Mouse (Mus musculus) lung, postnatal 36 days (tissue): ENCODE data around the gene Frs2.

Source experiments
- DNase-seq: peaks from one replicate; pipeline ENCODE4 v3.0.0; 2022; ENCODE audit warnings: mixed read lengths

The Frs2 gene

DNA sequence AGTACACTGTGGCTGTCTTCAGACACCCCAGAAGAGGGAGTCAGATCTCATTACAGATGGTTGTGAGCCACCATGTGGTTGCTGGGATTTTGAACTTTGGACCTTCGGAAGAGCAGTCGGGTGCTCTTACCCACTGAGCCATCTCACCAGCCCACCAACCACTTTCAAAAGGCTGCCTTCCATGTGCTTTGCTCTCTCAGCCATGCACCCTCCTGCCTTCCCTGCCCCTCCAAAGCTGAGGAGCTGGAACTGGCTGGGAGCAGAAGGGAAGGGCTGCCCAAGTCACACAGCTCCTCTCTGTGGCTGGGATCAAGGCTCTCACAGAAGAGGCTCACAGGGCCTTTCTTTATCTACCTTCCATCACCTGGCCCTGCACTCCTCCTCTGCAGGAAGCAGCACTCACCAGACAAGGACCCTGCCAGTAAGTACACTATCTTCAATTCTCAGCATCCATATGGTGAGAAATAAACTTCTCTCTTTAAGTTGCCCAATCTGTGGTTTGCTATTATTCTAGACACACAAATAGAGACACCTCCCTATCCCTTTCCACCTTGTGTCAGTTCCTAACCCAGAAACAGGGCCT, 51.1 kb downstream of the Frs2 start:
- DNase-seq = no peak

DNA sequence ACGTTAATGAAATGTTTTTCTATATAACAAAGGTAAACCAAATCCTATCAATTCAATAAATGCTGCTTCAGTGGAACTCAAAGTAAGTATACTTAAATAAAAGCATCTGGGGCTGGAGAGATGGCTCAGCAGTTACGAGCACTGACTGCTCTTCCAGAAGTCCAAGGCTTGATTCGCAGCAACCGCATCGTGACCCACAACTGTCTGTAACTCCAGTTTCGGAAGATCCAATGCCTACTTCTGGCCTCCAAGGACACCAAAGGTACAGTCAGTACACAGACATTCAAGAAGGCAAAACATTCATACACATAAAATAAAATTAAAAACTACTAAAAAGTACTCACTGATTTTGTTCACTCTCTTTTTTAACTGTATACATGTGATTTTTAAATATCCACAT, 52.2 kb downstream of the Frs2 start:
- no peak for DNase-seq

DNA sequence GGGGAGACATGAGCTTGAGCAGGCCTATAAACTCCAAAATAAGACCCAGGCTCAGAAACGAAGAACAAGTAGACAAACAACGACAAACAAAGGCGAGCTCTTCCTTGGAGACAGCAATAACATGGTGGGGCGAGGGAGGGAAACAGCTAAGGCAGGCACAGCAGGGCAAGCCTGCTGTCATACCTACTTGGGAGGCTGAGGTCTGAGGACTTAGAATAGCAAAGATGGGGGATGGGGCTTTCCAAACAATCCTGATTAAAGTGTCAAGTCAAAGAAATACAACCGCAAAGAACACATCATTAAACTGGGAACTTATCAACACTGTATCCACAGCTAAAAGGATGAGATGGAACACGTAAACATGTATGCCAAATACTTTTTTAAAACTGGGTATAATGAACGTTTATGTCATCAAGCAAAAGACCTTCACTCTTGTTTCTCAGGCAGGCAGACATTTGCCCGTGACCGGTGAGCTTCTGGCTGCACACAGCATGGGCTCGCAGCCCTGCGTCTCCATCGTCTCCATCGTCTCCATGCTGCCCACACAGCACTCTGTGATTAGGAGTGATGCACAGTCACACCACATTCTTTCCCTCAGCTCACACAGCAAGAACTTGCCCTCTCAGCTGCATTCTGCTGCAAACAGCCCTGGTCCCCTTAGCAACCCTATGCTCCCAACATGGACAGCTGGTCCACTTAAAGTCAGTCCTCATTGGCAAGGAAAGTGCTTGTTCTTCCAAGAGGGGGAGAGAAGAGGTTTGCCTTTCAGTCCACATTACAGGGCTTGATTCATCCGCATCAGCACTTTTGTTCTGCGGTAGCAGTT, 53.6 kb downstream of the Frs2 start:
- DNase-seq = peak; percentile 66

DNA sequence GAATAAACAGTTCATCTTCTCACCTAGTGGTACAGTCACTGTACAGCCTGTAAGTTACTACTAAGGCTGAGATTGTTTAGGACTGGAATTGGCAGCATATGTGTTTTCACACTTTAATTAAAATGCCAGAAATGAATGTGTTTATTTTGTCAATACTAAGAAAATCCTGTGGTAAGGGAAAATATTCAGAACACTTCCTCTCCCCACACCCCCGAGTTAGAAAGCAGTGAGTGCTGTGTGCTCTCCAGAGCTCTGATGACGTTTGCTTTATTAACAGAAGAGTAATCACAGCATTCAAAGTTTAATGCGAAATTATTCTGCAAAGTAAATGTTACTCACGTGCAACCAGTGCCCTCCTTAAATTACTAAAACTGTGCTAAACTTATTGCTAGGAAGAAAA, 58.7 kb downstream of the Frs2 start:
- DNase-seq = no peak

DNA sequence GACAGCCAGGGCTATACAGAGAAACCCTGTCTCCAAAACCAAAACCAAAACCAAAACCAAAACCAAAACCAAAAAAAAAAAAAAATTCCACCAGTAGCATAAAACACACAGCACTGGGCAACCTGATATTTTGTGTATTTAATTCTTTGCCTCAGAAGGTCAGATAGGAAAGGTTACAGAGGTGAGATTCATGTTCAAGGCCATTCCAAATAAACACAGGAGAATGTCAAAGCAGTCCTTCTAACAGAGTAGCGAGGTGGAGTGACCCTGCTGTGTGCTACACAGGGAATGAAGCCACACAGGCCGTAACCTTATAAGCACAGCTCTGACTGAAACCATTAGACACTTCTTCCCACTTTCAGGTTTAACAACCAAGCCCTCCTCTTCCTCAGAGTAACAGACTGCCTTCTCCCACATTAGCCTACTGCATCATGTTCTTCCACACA, 66.4 kb downstream of the Frs2 start:
- DNase-seq = no peak

DNA sequence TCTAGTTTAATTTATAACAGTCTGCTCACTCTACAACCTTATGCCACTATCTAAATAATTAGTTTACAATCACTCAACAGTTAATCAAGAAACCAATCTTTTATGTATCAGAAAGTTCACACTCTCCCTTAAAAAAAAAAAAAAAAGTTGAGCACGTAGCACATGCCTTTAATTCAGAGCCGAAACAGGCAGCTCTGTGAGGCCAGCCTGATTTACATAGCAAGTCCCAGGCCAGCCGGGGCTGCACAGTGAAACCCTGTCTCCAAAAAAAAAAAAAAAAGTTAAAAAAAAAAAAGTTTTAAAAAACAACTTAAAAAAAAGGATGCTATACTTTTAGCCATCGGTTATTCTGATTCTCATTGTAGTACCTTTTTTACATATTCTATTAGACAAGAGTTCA, 67.0 kb downstream of the Frs2 start:
- no peak for DNase-seq

DNA sequence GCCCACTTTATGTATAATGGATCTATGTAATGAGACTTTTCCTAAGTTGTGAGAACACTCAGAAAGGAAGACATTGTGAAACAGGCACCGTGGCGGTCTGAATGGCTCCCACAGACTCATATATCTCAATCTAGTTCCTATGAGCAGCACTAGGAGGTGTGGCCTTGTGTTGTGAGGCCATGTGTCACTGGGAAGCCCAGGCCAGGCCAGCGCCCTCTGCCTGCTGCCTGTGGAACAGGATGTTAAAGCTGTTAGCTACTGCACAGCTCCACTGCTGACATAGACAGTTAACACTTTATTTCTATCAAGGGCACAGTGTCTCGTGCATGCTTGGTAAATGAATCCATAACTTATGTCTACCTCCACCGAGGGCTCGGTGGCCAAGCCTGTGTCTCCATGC, 70.0 kb downstream of the Frs2 start:
- DNase-seq = peak; percentile 63

DNA sequence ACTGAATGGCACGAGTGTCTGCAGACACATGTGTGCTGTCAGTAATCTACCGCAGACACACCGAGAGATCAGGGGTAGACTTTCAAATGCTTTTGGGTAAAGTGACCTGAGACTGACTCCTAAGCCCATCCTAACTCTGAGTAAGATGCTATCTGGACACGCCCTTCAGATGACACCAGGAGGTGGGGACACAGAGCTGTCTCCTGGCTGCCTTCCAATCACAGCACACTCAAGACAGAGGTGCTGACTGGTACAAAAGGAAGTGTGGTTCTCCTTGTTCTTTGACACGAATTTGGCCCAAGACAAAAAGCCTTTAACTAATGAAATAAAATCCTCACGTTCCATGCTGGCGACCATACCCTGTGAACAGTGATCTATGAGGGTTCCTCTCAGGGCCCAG, 75.2 kb downstream of the Frs2 start:
- no peak for DNase-seq

DNA sequence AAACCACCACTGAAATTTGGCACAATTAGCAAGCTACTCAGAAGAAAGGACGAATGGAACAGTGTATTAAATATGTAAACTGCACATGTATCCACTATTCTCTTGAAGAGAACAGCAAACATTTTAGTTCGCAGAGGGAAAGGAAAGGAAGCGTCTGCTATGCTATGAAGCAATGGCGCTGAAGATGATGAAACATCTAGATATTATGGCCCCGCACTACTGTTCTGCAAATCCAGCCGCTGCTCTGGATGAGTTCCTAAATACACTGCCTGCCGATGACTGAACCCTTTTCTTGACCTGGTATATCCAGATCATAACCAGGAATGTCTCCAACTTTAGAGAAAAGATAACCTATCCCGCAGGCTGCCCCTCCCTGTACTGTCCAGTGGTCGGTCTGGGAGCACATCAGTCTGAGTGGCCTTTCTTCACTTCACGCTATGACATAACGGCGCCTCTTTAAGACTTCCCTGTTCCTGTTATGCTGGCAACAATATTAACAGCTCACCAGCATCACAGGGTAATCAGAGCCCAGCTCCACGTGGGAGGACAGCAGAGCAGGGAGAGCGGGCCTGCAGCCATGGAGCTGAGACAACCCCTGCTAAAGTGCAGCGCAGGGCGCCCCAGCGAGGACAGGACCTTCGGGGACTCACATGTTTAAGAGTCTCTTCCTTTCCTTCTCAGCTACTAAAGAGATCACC, 76.0 kb downstream of the Frs2 start:
- peak; percentile 26 for DNase-seq

DNA sequence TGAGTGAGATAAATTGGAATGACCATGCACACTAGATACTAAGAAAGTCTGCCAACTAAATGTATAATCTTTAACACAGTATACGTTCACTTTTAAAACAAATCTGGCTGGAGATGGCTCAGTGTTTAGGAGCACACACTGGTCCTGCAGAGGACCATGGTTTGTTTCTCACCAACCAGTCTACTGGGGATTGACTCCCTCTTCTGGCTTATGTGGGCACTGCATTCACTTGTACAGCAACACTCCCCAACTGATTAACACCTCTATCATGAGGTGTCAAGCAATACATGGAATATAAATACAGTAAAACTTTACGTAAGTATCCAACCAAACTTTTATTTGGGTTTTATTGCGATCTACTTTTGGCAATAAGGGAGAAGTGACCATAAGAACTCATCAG, 79.2 kb downstream of the Frs2 start:
- no peak for DNase-seq

DNA sequence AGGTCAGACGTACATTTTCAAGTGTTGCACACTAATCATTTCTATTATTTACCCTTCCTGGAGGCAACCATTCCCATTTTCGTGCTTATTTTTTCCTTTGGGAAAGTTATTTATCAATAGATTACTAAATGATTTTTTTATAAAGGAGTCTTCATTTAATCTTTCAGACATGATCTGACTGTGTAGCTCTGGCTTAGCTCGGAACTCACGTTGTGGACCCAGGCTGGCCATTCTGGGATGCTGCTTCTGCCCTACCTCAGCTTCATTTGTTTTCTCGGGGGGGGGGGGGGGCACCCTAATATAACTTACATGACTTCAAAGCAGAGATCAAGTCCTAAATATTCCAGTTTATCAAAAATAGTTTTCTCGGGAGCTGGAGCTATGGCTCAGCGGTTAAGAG, 84.3 kb downstream of the Frs2 start:
- no peak for DNase-seq

DNA sequence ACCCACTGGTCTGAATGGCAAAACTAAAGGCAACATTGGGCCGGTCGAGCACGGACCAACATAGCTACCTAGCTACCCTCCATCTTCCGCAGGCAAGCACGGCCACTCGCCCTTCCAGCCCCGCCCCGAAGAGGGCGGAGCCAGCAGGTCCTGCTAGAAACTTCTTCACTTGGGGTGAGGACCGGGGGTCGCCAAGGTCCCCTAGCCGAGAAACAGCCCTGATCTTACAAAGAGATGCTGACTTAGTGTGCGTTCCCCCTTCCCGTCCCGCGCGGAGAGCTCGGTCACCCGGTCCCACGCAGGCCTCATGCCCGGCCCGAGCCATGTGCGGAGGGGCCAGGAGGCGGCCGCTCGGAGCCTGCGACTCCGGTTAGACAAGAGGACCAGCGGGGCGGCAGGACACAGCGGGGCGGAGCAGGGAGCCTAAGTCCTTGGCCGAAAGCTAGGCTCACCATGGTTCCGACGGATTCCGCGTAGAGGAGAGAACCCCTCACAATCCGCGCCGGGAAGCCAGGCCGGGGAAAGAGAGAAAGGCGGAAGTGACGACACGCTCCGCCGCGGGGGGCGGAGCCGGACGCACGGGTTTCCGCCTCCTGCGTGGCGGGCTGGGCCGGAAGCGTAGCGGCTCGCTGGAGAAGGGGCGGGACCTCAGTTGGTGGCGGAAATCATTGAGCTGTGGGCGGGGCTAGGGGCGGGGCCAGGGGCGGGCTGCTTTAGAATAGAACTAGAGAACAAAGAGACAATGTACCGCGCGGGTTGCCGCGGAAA, 84.9 kb downstream of the Frs2 start, which contains the start of gene Cct2:
Cct2 (minus strand) TSS at position 561 of the 768 bp plus-strand sequence.
- peak; percentile 94 for DNase-seq

DNA sequence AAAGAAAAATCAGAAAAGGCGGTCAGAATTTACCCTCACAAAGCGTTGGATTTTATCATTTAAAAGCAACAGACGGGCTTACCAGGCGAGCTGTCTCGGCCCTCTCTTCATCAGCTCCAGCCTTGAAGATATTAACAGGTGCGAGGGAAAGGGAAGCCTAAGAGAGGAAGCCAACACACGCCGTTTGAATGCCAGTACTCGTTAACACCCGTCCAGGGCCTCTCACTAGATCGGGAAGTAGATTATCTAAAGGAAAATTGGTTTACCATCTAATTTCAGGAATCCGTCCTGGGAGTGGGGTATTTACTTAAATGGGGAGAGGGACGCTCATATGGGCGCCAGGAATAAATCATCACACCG, 85.5 kb downstream of the Frs2 start:
- DNase-seq = no peak

DNA sequence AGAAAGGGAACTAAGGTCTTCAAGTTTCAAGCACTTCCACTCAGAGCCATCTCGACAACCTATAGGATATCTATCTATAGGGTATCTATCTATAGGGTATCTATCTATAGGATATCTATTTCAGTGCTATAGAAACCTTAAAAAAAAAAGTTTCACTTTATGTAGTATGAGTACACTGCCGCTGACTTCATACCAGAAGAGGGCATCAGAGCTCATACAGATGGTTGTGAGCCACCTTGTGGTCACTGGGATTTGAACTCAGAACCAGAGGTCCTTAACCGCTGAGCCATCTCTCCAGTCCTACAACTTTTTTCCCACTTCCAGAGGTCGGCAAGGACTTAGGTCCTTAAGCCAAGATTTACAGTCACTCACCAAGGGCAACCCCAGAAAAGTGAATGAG, 92.7 kb downstream of the Frs2 start:
- DNase-seq = no peak

DNA sequence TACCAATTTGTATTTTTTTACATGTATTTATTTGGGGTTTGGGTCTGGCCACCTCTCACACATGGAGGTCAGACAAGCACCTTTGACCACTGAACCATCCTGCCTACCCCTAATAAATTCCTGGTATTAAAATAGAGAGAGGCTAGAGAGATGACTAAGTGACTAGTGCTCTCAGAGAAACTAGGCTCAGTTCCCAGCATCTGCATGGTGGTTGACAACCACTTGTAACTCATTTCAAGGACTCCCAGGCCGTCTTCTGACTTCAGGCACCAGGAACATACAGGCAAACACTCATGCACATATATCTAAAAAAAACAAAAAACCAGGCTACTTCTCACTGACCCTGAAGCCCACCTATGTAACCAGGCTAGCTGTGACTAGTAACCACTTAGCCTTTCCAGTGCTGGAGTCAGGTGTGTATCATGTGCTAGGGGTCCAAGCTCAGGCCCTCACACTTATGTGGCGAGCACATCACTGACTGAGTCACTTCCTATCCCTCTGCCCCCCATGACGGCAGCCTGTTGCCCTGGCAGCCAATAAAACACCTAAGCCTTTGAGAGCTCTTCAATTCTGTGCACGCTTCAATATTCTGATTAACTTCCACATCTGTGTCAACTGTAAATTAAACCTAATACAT, 98.3 kb downstream of the Frs2 start:
- peak; percentile 9 for DNase-seq

DNA sequence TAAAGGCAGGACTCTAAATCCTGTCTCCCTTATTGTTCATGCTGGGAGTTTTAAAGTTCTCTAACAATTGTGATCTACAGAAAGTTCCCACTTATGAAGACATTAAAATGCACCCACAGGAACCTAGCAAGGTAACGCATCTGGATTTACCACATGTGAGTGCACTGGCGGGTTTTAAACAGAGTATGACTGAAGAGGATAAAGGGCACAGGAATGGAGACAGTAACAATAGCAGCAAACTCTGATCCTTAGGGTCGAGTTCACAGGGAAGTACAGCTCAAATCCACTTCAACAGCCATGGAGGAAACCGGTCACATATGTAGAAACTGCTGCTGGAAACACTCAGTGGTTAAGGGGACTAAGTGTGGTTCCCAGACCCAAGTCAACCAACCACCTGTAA, 99.1 kb downstream of the Frs2 start:
- no peak for DNase-seq

DNA sequence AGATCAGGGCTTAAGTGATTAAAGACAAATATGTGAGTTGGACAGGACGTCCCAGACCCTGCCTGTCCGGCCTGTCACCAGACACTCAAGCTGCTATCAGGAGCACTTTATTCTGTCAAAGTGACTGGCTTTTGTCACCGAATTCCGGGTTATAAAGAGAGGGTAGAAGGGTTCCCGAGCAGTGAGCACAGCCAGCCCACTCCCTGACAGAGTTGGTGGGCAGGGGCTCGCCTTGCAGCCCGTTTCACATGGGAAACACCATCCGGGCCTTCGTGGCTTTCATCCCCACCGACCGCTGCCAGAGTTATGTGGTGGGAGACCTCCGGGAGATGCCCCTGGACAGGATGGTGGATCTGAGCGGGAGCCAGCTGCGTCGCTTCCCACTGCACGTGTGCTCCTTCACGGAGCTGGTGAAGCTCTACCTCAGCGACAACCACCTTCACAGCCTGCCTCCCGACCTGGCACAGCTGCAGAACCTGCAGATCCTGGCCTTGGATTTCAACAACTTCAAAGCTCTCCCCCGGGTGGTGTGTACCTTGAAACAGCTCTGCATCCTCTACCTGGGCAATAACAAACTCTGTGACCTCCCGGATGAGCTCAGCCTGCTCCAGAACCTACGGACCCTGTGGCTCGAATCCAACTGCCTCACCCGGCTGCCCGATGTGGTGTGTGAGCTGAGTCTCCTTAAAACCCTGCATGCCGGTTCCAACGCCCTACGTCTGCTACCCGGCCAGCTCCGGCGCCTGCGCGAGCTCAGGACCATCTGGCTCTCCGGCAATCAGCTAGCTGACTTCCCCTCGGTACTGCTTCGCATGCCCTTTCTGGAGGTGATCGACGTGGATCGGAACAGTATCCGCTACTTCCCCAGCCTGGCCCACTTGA, 102.9 kb downstream of the Frs2 start, which contains the start of gene Lrrc10:
Lrrc10 (plus strand) TSS at position 167 of the 882 bp plus-strand sequence.
- DNase-seq = no peak

DNA sequence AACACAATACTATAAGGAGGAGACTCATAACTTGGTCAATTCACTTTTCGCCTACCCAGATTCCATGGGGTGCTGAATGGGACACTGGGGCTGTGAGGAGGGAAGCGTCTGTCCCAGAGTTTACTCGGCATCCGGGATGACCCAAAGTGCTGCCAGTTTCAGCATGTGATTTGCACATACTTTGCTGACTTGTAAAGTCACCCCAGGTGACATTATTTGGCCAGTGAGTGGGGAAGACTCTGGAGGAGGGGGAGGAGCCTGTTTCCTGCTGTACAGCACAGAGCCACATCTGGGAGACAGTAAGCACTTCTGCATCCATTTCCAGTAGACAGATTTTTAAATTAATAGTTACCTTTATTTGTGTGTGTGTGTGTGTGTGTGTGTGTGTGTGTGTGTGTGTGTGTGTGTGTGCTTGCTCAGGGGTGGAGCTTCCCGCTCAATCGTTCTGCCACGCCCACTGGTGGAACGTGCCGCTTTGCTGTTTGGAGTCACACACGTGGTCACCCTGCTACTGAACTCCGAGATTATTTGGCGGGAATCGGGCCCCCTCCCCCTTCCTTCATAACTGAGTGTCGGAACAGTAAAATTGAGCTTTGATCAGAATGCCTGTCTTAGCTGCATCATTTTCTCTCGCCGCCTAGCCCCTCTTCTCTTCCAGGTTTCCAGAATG, 104.7 kb downstream of the Frs2 start:
- peak; percentile 12 for DNase-seq

DNA sequence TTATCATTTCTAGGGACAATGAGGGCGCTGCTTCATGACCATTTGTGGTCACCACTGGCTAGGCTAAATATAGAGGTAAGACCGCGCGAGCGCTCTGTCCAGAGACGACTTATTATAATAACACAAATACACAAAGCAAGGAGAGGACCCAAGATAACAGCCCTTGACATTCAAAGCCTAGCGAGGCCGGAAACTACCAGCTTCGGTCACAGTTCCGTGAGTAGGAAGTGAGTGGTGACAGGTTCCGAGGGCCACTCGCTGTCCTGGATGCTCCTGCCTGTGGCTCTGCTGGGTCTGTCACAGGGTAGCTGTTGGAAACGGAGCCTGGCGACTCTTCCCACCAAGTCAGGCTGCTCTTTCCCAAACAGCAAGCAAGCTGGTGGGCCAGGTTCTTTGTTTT, 106.0 kb downstream of the Frs2 start:
- DNase-seq = peak; percentile 10

DNA sequence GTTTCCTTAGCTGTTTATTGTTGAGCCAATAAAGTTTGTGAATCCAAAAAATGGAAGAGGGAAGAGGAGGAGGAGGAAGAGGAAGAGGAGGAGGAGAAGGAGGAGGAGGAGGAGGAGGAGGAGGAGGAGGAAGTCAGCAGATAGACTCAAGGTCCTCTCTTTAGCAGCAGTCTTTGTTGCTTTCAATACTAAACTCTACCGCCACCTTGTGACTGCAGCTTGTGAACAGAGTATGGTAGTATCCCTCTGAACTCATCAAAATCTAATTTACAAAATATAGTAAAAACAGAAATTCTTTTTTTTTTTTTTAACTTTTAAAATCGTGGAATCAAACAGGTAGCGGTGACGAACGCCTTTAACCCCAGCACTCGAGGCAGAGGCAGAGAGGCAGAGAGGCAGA, 108.0 kb downstream of the Frs2 start:
- peak; percentile 35 for DNase-seq

DNA sequence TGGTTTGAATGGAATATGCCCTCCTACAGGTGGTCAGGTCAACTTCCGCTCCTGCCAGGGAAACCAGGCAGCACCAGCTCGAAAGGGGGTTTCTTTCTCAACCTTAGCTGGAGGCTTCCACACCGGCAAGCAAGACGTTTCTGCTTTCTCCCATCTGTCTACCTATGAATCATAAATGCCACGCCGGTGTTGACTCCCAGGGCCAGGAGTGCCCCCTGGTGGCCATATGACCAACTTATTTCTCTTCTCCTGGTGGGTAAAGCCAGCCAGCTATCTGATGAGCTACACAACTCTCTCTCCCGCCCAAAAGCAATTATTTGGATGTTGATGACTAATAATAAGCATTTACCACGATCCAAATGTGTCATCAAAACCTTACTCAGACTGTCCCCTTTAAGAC, 114.5 kb downstream of the Frs2 start:
- peak; percentile 91 for DNase-seq
